Mouse (Mus musculus): ENCODE data around the gene Myg1.

- TF ChIP-seq GATA1 (IDR thresholded peaks at IDR 0.05; ENCODE audit: borderline replicate concordance, low read length) (no peak), FLI1 (IDR thresholded peaks at IDR 0.05; ENCODE audit: low read length) (no peak)
These were observed 46.3 kb downstream of the Myg1 start for GRCm38 (mm10) chr15:102377810-102378262.

Data from megakaryocyte, embryonic 14.5 days (primary cell).